Mouse (Mus musculus) left cerebral cortex, postnatal 10 days (tissue): Measurements from ENCODE around the gene Chp1. TPM values are rescaled to one million over a fixed set of nuclear protein-coding genes. Genes with fewer than 3 reads are reported as not detected.
"Not testable (repeated sequence)": the region's sequence is repeated elsewhere in the genome, so short reads cannot be mapped to it uniquely, and the experiment has no call there.

Experiments
- DNase-seq, 2 experiments: peaks; one replicate each; pipeline ENCODE4 v3.0.0; 2021 to 2022; ENCODE audit warnings: low spot score in 2 of 2, mixed read lengths in 1 of 2; ENCODE audit errors: extremely low spot score in 1 of 2
- intact Hi-C: fragments of 180-260 bp; cut with DNase I; formaldehyde crosslinking; loops from one replicate; pipeline ENCODE4 v1.15.1; 2025
- total RNA-seq, 2 experiments: library from RNA; stranded (reverse); gene quantifications; 2 replicates each; pipeline ENCODE4 v1.2.3; 2021

Chp1 gene
- total RNA-seq = 100 to 1,000 TPM; 108 to 110 TPM

GRCm38 (mm10) chr2:119547522-119548370 is at the start of gene Chp1, which contains the start of gene Exd1:
TSS of gene Chp1 (plus strand) at chr2:119547697.
TSS of gene Exd1 (minus strand) at chr2:119547627.
- peak; percentile 97 to 100 for DNase-seq
- intact Hi-C loops = loop anchor here (5.0 kb wide), 1 partner anchor 45 kb away; no protein-coding TSS in a partner anchor

GRCm38 (mm10) chr2:119498859-119499258 is 48.6 kb upstream of the Chp1 start:
- no peak for DNase-seq
- intact Hi-C loops = no loop called here

GRCm38 (mm10) chr2:119500965-119501652 is 46.4 kb upstream of the Chp1 start:
- DNase-seq = no peak
- intact Hi-C loops = no loop called here

- no peak for DNase-seq
- intact Hi-C loops = no loop called here
Observed at GRCm38 (mm10) chr2:119507108-119507507, 40.4 kb upstream of the Chp1 start.

- intact Hi-C loops, DNase-seq: not testable (repeated sequence)
Observed at GRCm38 (mm10) chr2:119508518-119508917, 39.0 kb upstream of the Chp1 start.

GRCm38 (mm10) chr2:119510856-119511255 is 36.6 kb upstream of the Chp1 start:
- DNase-seq = no peak
- intact Hi-C loops = no loop called here

GRCm38 (mm10) chr2:119512292-119512691 is 35.2 kb upstream of the Chp1 start:
- DNase-seq = no peak
- intact Hi-C loops = no loop called here

- intact Hi-C loops = no loop called here
- no peak for DNase-seq
Observed at GRCm38 (mm10) chr2:119514026-119514522, 33.4 kb upstream of the Chp1 start.

GRCm38 (mm10) chr2:119516811-119517210 is 30.7 kb upstream of the Chp1 start:
- DNase-seq = no peak
- intact Hi-C loops = loop anchor here (5.0 kb wide), 1 partner anchor 35 kb away; no protein-coding TSS in a partner anchor

GRCm38 (mm10) chr2:119520550-119520949 is 26.9 kb upstream of the Chp1 start:
- intact Hi-C loops = no loop called here
- DNase-seq = peak in 1 of 2 experiments; percentile 5

GRCm38 (mm10) chr2:119523836-119524235 is 23.7 kb upstream of the Chp1 start:
- no peak for DNase-seq
- intact Hi-C loops = no loop called here

- DNase-seq = no peak
- intact Hi-C loops = no loop called here
Observed at GRCm38 (mm10) chr2:119525422-119525821, 22.1 kb upstream of the Chp1 start.

- intact Hi-C loops = no loop called here
- DNase-seq = no peak
Observed at GRCm38 (mm10) chr2:119538802-119539201, 8.7 kb upstream of the Chp1 start.

- intact Hi-C loops = no loop called here
- DNase-seq = peak; percentile 42 to 62
Observed at GRCm38 (mm10) chr2:119542106-119542505, 5.4 kb upstream of the Chp1 start.

- intact Hi-C loops = no loop called here
- no peak for DNase-seq
Observed at GRCm38 (mm10) chr2:119543656-119544055, 3.8 kb upstream of the Chp1 start.

- intact Hi-C loops = loop anchor here (5.0 kb wide), 1 partner anchor 45 kb away; no protein-coding TSS in a partner anchor
- DNase-seq = peak; percentile 63 to 91
Observed at GRCm38 (mm10) chr2:119546848-119547521, 512 bp upstream of the Chp1 start.

- intact Hi-C loops = loop anchor here (5.0 kb wide), 1 partner anchor 44 kb away; no protein-coding TSS in a partner anchor
- DNase-seq = no peak
Observed at GRCm38 (mm10) chr2:119548371-119548660, 819 bp downstream of the Chp1 start.

GRCm38 (mm10) chr2:119548691-119549090 is 1.2 kb downstream of the Chp1 start:
- intact Hi-C loops = loop anchor here (5.0 kb wide), 1 partner anchor 44 kb away; no protein-coding TSS in a partner anchor
- DNase-seq = no peak

GRCm38 (mm10) chr2:119549678-119550077 is 2.2 kb downstream of the Chp1 start:
- intact Hi-C loops = loop anchor here (5.0 kb wide), 1 partner anchor 43 kb away; no protein-coding TSS in a partner anchor
- no peak for DNase-seq
